Mouse (Mus musculus): ENCODE data around the gene Uroc1.

The Uroc1 gene

DNA sequence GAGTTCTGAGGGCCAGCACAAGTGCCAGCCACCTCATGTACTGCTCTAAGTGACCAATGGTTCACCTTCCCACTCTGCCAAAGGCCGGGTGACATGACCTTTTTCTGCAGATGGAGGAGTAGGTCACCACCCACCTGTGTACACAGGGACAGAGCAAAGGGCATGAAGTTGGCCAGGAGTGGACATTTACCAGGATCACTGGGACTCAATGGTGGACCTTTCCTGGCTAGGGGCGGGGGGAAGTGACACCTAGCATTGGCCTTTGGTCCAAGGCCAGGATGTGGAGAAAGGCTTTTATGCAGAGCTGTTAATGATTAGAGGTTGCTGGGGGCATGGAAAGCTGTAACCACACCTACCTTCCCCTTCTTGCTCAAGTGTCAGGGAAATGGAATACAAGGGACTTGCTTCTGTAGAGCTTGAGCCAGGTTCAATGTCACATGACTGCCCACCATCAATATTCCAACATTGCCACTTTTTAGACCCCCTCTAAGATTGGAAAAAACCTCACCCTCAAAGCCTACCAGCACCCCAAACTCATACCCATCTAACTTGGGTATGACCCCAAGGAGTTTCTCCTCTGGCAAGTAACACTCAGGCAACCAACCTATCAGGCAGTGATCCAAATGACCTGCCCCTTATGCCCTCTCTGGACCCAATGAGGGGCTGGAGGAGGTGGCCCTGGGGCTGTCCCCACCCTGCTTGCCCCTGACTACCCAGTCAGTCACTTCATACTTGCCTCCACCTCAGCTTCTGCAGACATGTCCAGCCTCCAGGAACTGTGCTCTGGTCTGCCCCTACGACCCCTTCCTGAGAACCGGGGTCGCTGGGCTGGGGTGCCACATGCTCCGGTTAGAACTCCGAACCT is at the start of gene Uroc1:
Gene Uroc1 (plus strand): TSS at position 724 of the 865 bp plus-strand sequence.
- no peak for DNase-seq (ENCODE audit: low read depth, low spot score)

DNA sequence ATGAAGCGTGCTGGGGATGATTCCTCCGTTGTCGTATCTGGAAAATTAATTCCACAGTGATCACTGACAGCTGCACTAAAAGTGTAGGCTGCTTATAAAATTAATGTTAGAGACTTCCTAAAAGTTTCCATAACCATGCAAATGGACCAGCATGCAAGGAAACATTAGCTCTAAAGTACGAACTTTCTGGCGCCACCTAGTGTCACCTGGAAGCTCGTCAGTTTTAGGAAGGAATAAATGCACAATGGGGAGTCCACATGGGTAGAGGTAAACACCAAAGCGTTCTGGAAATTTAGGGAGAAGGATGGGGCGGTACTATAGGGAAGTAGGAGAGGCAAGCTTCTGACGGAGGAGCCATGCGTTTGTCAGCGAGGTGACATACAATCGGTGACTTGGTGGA is 44.8 kb upstream of the Uroc1 start:
- DNase-seq (ENCODE audit: low read depth, low spot score) = no peak

DNA sequence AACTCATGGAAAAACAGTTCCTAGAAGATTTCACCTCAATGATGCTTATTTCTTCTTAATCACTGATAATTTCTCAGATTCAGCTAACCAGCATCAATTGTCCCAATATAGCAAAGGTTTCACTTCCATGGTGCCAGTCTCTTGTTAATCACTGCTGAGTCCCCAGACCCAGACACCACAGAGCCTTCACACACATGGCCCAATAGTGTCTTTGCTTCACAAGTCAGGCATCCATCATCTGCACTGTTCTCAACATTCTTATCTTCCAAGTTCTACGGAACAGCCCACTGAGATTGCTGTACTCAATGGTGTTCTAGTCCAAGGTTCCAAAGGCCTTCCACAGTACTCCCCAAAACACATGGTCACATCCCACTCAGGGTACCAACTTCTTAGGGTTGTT is 32.2 kb upstream of the Uroc1 start, which contains the start of gene BC048671:
Gene BC048671 (plus strand): TSS at position 301 of the 400 bp plus-strand sequence.
- no peak for DNase-seq (ENCODE audit: low read depth, low spot score)

DNA sequence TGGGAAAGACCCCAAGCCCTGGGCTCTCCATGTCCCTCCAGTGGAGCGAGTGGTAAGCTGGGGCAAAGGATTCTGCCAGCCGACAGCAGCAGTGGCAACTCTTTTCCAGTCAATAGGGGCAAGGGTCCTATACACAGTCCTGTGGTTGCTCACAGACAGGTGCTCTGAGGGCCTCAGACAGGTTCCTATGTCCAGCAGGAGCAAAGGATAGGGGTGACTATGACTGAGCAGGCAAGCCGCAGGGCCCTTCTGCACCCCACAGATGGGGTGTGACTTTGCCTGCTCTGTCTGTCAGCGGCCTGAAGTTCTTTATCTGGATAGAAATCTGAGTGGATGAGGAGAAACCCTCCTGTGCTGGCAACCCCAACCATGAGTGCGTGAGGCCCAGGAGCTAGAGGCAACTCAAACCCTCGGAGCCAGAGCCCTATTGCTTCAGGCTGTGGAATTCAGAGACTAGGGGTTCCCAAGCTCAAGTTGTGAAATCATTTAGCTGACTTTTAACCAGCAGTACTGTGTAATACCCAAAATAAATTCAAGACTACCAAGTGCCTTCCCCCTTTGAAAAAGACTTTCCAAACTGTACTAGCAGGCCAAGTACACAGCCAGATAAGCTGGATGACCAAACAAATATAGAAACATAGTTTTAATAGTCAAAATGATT is 26.6 kb upstream of the Uroc1 start:
- DNase-seq (ENCODE audit: low read depth, low spot score) = no peak

DNA sequence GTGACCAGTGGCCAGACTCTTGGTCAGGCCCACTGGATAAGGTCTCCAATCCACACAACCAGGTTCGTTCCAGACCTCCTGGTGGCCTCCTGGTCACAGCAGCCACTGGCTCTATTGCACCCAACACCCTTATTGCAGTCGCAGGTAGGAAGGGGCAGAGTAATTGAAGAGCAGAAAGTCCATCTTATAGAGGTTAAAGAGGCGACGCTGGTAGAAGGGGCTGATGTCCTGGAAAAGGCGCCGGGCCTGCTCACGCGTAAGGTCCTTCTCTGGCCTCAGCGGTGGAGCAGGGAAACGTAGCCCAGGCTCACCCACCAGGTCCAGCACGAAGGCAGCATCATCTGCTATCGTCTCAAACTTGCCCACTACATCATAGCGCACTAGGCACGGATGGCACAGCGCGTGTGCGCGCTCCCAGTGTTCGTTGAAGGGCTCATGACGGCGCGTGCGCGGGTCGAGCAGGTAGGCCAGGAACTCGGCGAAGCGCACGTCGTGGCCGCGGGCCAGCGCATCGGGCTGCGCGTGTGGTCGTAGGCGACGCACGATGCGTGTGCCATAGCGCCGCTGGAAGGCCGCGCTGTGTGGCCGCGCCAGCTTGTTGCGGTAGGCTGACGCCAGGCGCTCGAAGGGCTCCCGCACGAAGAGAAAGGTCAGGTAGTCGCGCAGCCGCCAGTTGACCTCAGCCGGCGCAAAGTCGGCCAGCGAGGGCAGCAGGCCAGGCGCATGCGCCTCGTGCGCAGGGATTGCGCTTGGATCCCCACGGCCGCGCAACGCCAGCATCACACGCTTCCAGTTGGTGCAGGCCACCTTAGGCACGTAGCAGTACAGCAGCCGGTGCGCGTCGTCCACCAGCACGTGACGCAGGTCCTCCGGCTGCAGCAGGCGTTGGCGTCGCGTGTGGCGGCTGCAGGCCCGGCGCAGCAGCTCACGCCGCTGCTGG is 24.0 kb upstream of the Uroc1 start:
- no peak for DNase-seq (ENCODE audit: low read depth, low spot score)

DNA sequence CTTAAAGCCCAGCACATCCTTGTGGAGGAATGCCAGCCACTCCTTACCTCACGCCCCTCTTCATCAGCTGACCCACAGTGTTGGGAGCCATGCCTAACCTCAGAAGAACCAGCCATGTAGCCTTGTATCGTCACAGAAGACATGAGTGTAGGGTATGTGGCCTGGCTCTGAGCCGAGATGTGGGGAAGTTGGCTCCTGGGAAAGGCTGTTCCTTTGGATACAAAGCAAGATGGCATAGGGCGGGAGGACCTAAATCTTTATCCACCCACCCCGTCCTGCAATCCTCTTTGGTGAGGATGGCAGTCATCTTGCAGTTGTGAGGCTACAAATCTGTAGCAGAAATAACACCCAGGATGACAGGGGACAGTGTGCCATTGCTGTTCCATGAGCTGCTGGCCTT is 17.1 kb upstream of the Uroc1 start:
- no peak for DNase-seq (ENCODE audit: low read depth, low spot score)

DNA sequence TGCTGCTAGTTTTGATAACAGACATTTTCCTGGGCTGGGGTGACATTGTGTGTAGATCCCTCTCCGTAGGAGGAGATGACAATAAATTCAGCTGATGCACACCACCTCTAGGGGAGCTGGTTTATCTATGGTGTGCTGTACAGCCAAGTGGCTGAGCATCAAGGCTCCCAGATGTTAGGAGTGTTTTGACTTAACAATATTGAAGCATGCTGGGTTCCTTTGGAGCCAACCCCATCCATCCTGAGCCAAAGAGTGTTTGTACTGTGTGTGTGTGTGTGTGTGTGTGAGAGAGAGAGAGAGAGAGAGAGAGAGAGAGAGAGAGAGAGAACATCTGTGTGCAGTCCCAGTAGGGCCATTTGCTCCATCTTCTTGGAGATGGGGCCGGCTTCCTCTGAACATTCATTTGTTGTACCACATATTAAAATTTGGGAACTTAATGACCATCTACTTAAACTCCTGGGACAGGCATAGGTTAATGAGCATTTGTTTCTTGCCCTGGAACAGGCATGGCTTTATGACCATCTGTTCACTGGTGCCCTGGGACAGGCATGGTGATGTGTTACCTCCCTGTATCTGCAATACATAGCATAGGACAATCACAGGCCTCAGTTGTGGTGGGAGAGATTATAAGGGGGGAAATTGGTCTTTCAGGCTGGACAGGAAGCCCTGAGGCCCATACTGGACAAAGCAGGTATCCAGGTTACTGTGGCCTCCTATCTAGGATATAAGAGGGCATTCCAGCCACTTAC is 15.4 kb upstream of the Uroc1 start:
- DNase-seq (ENCODE audit: low read depth, low spot score) = no peak

DNA sequence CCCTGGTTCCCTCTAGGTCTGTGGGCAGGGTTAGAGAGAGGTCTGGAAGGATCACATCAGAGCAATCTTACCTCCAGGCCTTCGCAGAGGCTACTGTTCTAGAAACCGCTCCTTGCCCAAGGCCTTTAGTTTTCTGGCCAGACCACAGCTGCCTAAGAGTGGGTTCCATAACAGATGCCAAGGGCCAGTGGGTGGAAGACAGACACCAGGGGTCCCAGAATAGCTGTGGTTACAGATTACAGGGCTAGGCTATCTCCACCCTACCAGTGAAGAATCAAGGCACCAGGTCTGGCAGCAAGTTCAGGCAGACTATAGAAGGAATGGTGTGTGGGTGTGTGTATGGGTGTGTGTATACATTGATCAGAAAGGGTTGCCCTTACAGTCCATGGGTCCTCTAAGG is 14.1 kb upstream of the Uroc1 start:
- DNase-seq (ENCODE audit: low read depth, low spot score) = no peak

DNA sequence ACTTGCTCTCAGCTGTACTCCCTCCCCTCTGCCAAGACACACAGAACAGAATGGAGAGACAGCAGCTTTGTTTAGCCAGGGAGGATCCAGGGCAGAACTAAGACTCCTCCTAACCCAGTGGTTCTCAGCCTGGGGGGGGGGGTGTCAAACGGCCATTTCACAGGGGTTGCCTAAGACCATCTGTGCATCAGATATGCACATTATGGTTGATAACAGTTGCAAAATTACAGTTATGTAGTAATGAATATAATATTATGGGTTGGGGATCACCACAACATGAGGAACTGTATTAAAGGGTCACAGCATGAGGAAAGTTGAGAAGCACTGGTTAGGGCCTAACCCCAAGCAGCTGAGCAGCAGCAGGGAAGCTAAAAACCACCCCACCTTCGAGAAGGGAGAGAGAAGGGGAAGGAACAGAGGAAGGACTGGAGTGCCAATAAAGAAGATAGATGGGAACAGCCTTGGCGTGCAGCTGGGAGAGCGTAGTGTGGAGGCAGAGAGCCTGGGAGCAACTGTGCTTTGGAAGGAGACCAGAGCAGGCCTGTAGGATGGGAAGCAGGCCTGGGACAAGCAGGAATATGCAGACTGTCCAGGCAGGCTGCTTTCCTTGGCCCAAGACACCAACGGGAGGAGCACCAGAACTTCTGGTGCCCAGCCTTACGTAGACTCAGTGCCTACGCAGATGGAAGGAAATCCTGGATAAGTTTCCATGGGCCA is 13.5 kb upstream of the Uroc1 start:
- DNase-seq (ENCODE audit: low read depth, low spot score) = no peak

DNA sequence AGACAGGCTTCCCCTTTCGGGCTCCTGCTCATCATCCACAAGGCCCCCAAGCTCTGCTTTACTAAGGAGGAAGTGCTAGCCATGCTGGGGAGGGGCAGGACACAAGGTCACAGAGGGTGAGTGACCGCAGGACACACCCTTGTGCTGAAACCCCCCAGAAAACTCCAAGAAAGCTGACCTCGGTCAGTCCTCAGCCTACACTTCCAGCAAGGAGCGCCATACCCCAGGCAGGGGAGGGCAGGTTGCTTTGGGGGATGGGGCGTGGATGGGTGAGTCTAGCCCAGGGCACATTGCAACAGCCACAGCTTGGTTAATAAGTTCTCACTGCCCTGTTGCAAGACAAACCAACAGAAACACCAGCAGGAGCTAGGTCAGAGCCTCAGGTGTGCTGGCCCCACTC is 12.7 kb upstream of the Uroc1 start:
- no peak for DNase-seq (ENCODE audit: low read depth, low spot score)

DNA sequence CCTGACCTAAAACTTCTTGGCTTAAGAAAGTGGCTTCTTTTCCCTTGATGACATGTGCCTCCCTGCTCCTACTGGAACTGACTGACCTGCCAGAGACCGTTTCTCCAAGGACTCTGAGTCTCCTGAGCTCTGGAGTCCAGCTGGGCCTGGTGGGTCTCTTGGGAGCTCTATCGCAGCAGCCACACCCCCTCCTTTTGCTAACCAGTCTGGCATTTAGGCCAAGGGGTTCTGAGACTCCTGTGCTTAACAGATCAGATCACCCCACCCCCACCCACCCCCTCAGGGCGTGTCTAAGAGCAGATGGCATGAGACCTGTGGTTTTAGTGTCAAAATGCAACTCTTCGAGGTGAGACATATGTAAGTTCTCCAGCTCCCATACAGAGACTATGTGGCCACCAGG is 11.3 kb upstream of the Uroc1 start:
- no peak for DNase-seq (ENCODE audit: low read depth, low spot score)

DNA sequence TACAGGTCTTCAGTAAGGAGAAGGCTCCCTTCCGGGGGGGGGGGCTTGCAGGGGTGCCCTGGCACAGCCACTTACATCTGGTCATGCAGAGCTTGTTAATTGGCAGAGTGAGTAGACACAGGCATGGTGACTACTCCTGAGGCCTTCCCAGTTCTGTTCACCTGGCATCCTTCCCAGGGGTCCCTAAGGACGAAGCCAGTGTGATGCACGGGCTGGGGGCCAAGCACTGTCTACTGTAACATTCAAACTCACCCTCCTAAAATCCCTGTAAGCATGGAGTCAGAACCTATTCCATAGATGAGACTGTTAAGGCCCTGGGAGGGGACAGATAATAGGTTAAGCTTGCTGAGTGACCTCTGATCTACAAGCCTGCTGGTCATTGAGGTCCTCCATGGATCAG is 9.1 kb upstream of the Uroc1 start:
- no peak for DNase-seq (ENCODE audit: low read depth, low spot score)

DNA sequence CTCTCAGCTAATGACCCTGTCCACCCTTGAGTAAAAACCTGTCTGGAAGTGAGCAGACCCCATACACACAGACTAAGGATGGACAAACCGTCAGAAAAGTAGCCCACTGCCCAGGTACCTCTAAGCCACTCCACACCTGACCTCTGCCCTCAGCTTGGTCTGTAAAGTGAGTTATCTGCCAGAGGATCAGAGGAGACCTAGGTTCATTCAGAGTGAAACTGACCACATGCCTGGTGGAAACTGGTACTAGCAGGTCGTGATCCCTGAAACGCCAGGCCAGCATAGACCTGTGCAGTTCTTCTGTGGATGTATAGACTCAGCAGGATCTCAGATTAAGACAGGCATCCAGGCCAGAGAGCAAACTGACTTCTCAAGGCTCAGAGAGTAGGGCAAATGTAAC is 8.6 kb upstream of the Uroc1 start:
- no peak for DNase-seq (ENCODE audit: low read depth, low spot score)

DNA sequence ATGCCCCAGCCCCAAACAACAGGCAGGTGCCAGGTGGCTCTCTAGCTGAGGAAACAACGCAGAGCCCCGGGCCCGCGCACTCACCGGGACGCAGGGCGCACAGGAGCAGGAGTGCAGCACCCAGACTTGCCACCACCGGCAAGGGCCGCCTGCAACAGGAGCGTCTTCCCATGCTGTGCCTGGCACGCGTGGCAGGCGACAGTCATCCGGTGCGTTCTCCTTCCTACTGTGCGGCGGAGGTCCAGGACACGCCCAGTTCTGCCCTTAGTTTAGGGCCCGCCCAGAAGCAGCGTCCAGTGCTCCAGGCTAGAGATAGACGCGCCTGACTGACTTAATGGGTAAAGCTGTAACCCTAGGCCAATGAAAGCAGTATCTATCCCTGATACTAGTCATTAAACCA is 8.1 kb upstream of the Uroc1 start, which contains the start of gene Chst13:
Gene Chst13 (minus strand): TSS at position 195 of the 400 bp plus-strand sequence.
- DNase-seq (ENCODE audit: low read depth, low spot score) = no peak

DNA sequence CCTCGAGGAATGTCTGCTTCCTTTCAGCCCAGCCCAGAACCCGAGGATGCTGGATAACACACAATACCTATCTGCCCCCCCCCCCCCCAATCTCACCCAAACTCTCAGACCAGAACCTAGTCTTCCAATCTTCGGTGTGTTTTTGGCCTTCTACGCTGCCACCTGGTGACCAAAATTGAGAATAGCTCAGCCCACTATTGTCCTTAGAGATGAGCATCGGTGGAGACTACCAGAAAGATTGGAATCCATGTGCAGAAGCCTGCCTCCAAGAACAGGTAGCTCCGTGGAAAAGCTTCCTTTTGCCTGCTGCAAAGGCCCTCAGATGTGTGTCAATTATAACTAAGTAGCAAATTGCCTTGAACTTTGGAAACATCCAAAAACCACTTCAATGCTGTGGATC is 5.4 kb upstream of the Uroc1 start:
- DNase-seq (ENCODE audit: low read depth, low spot score) = no peak

DNA sequence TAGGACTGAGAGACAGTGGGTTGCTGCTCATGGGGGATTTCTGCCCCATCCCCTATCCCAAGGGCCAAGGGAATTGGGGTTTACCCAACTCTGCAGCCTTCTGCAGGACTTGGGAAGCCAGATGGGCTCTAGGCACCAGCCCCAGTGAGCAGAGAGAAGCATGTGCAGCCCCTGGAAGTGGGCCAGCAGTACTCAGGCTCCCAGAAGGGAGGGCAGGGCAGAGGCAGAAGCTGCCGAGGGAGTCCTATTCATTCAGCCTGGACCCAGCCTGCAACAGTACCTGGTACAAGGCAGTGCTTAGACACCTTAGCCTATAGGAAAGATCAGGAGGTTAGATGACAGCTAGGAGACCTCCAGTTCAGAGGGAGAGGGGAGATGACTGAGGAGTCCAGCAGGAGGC is 3.1 kb upstream of the Uroc1 start:
- peak; percentile 40 for DNase-seq (ENCODE audit: low read depth, low spot score)

DNA sequence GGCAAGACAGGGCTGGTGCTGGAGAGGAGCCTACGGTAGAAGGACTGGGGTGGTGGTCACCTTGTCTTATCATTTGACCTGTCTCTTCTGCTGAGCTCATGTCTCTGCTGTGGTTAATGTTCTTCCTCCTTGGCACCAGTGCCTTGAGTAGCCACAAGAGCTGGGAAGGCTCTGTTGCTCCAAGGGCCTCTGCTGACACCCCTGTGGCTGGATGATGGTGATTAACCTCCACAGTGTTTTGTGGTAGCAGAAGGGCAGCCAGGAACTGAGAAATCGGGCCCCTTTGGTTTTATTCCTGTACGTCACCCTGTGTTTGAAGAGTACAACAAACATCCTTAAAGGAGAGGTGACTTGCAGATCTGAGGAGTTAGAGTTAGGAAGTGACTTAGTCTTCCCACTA is 1.2 kb downstream of the Uroc1 start:
- no peak for DNase-seq (ENCODE audit: low read depth, low spot score)

DNA sequence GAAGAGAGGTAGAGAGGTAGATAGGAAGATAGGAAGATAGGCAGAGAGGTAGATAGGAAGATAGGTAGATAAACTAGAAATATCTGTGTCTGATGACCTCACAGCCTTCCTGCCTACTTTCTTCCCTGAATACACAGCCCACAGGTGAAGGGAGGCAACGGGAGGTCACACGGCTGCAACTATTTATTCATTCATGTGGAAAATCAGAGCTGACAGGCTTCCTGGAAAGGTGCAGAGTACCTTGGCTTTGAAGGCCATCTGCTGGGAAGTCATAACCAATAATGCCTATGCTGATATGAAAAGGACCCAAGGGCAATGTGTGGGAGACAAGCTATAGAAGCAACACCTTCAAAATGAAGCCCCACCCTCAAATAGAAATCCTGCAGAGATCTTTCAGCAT is 9.3 kb downstream of the Uroc1 start:
- DNase-seq (ENCODE audit: low read depth, low spot score) = no peak

DNA sequence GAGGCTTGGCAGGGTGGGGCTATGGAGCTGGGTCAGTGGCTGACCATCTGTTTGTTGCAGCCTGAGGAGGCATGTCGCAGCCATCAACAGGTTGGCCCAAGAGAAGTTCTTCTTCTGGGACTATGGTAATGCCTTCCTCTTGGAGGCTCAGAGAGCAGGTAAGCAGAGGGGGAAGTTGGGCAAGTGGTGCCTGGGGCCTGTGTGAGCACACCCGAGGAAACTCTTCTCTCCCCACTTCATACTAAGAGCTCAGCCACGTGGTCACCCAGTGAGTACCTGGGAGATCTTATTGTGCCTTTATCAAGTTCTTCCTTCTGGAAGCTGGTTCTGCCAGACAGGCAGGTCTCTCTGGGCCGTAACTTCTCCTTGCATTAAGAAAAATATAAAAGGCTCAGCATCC is 14.1 kb downstream of the Uroc1 start:
- no peak for DNase-seq (ENCODE audit: low read depth, low spot score)

DNA sequence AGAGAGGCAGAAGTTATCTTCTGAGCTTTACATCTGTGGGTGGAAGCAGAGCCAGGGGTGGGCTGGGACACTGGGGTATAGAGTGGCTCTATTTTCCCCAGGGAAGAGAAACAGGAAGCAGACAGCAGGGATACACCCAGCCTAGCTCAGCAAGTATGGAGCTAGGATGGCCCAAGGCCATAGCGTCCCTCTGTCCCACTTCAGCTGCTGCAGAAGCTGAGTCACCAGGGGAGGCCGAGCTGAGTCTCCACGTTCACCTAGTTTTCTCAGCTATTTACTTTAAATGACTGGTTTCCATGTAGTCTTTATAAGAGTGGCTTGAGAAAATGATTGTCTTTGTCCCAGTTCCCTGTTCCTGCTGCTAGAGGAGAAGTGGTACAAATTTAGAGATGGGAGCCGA is 15.4 kb downstream of the Uroc1 start:
- no peak for DNase-seq (ENCODE audit: low read depth, low spot score)

DNA sequence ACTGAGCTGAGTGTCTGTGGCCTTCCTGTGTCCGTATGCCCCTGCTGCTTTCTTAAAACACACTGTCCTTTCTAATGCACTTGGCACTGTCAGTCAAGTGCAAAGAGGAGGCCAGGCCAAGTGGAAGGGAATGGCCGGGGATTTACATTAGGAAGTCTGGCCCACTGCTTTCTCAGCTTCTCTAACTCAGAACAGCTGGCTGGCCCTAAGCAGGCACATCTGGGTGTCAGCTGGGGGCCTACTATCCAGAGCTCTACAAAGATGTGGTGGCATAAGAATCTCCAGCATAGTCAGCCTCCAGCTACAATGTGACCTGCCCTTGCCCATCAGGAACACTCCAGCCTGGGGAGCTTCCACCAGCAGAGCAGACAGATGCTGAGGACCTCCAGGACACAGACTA is 16.9 kb downstream of the Uroc1 start:
- DNase-seq (ENCODE audit: low read depth, low spot score) = no peak
